Mouse (Mus musculus) kidney, embryonic 16.5 days (tissue): ENCODE results near the gene Ube2l6. TPM values are rescaled to one million over a fixed set of nuclear protein-coding genes. Genes with fewer than 3 reads are reported as not detected.

Source experiments
- ATAC-seq: fragments of 200-750 bp; cut with Nextera tagmentation; 2 replicates; pipeline ENCODE4 v1.8.0; 2017; ENCODE audit warnings: moderate TSS enrichment; ENCODE audit not compliant: low FRiP score, low TSS enrichment
- H3K27ac ChIP-seq: fragments of 300-500 bp; sonication (generic); 2 replicates; pipeline ENCODE4 v1.5.1; 2014; ENCODE audit warnings: low read length
- H3K27me3 ChIP-seq: fragments of 300-500 bp; sonication (generic); 2 replicates; pipeline ENCODE4 v1.6.1; 2014; ENCODE audit warnings: low read length, control low read depth, mixed read lengths; ENCODE audit not compliant: insufficient read depth
- H3K36me3 ChIP-seq: fragments of 300-500 bp; sonication (generic); 2 replicates; pipeline ENCODE4 v1.6.1; 2014; ENCODE audit warnings: low read length, control low read depth, mixed read lengths; ENCODE audit not compliant: insufficient read depth
- H3K4me1 ChIP-seq: fragments of 300-500 bp; sonication (generic); 2 replicates; pipeline ENCODE4 v1.6.1; 2014; ENCODE audit warnings: low read length, control low read depth, mixed read lengths; ENCODE audit not compliant: insufficient read depth
- H3K4me2 ChIP-seq: fragments of 300-500 bp; sonication (generic); replicated peaks from 2 replicates; pipeline ENCODE4 v1.6.1; 2014; ENCODE audit warnings: low read depth, low read length
- H3K4me3 ChIP-seq: fragments of 300-500 bp; sonication (generic); 2 replicates; pipeline ENCODE4 v1.5.1; 2014; ENCODE audit warnings: mild to moderate bottlenecking, low read length
- H3K9ac ChIP-seq: fragments of 300-500 bp; sonication (generic); replicated peaks from 2 replicates; pipeline ENCODE4 v1.6.1; 2014; ENCODE audit warnings: low read length
- H3K9me3 ChIP-seq: fragments of 300-500 bp; sonication (generic); 2 replicates; pipeline ENCODE4 v1.6.1; 2016; ENCODE audit warnings: low read length, control low read depth
- WGBS: fragments of 180-500 bp; shearing (Covaris S2); extraction: QIAGEN DNeasy Blood & Tissue Kit; methylation state at CpG from one replicate; pipeline ENCODE4 v1.1.7; 2014; 5-methylcytosine and 5-hydroxymethylcytosine counted together
- polyA plus RNA-seq: library from polyadenylated mRNA; unstranded; fragments of >200 nt; fragmentation: Nextera tagmentation; extraction: Ambion mirVana; gene quantifications from 2 replicates; pipeline ENCODE4 v1.2.1, GENCODE M21; 2015

Ube2l6 gene
- 44.0 and 46.9 TPM in 2 replicates for polyA plus RNA-seq

GRCm38 (mm10) chr2:84798493-84798921 is at the start of gene Ube2l6:
Ube2l6 (plus strand) TSS chr2:84798828.
- peak; percentile 87 for ATAC-seq
- peak within 1 kb of the TSS; percentile 54 for H3K9ac ChIP-seq
- WGBS: under 1% methylated on average over 21 of the region's 21 CpGs

GRCm38 (mm10) chr2:84750115-84750514 is 48.5 kb upstream of the Ube2l6 start:
- ATAC-seq: no peak
- WGBS: 58% methylated on average over 6 of the region's 6 CpGs

More at GRCm38 (mm10) chr2:84798493-84798921, at the start of gene Ube2l6:
- Histone ChIP-seq H3K27me3 (no peaks in the 10 kb centered on the region), H3K4me1 (peaks cover 4% of the 10 kb centered on the region; the same call in 1 of the 2 replicates), H3K36me3 (no peaks in the 10 kb centered on the region), H3K9me3 (peaks cover 7% of the 10 kb centered on the region; the same call in 1 of the 2 replicates), H3K4me3 (peak within 1 kb of the TSS; percentile 66), H3K27ac (peak within 1 kb of the TSS; percentile 43; the same call in 1 of the 2 replicates), H3K4me2 (peak within 1 kb of the TSS; percentile 95)

GRCm38 (mm10) chr2:84756245-84756644 is 42.4 kb upstream of the Ube2l6 start:
- Histone ChIP-seq H3K27ac (no peak overlapping the region), H3K4me3 (no peak overlapping the region), H3K4me1 (no peaks in the 10 kb centered on the region), H3K4me2 (no peak overlapping the region), H3K9ac (no peak overlapping the region), H3K27me3 (no peaks in the 10 kb centered on the region), H3K36me3 (no peaks in the 10 kb centered on the region), H3K9me3 (no peaks in the 10 kb centered on the region)
- 75% methylated on average over 5 of the region's 5 CpGs for WGBS
- ATAC-seq: no peak

More at GRCm38 (mm10) chr2:84750115-84750514, 48.5 kb upstream of the Ube2l6 start:
- H3K4me3 ChIP-seq: no peak overlapping the region
- no peaks in the 10 kb centered on the region for H3K9me3 ChIP-seq
- H3K27ac ChIP-seq: no peak overlapping the region
- no peaks in the 10 kb centered on the region for H3K27me3 ChIP-seq
- H3K36me3 ChIP-seq: no peaks in the 10 kb centered on the region
- no peak overlapping the region for H3K9ac ChIP-seq
- H3K4me2 ChIP-seq: no peak overlapping the region
- no peaks in the 10 kb centered on the region for H3K4me1 ChIP-seq

- Histone ChIP-seq H3K36me3 (no peaks in the 10 kb centered on the region), H3K4me3 (no peak overlapping the region), H3K4me1 (no peaks in the 10 kb centered on the region), H3K27me3 (no peaks in the 10 kb centered on the region), H3K9me3 (no peaks in the 10 kb centered on the region), H3K27ac (no peak overlapping the region), H3K4me2 (no peak overlapping the region), H3K9ac (no peak overlapping the region)
- no peak for ATAC-seq
- WGBS: 59% methylated on average over 7 of the region's 7 CpGs
Measured at GRCm38 (mm10) chr2:84757026-84757682, 41.5 kb upstream of the Ube2l6 start.

- Histone ChIP-seq H3K4me3 (no peak overlapping the region), H3K4me1 (no peaks in the 10 kb centered on the region), H3K27ac (no peak overlapping the region), H3K9ac (no peak overlapping the region), H3K36me3 (no peaks in the 10 kb centered on the region), H3K4me2 (no peak overlapping the region), H3K27me3 (no peaks in the 10 kb centered on the region), H3K9me3 (no peaks in the 10 kb centered on the region)
- ATAC-seq: peak; percentile 76
- WGBS: 0% methylated on average over 2 of the region's 2 CpGs
Measured at GRCm38 (mm10) chr2:84758542-84759127, 40.0 kb upstream of the Ube2l6 start.

GRCm38 (mm10) chr2:84760777-84761176 is 37.9 kb upstream of the Ube2l6 start:
- Histone ChIP-seq H3K9ac (no peak overlapping the region), H3K27me3 (no peaks in the 10 kb centered on the region), H3K9me3 (no peaks in the 10 kb centered on the region), H3K4me2 (no peak overlapping the region), H3K4me1 (no peaks in the 10 kb centered on the region), H3K27ac (no peak overlapping the region), H3K36me3 (no peaks in the 10 kb centered on the region), H3K4me3 (no peak overlapping the region)
- 69% methylated on average over 8 of the region's 8 CpGs for WGBS
- no peak for ATAC-seq

GRCm38 (mm10) chr2:84761309-84761708 is 37.3 kb upstream of the Ube2l6 start:
- H3K4me2 ChIP-seq: no peak overlapping the region
- H3K27ac ChIP-seq: no peak overlapping the region
- 81% methylated on average over 3 of the region's 3 CpGs for WGBS
- H3K36me3 ChIP-seq: no peaks in the 10 kb centered on the region
- H3K9me3 ChIP-seq: no peaks in the 10 kb centered on the region
- ATAC-seq: no peak
- no peak overlapping the region for H3K4me3 ChIP-seq
- no peaks in the 10 kb centered on the region for H3K27me3 ChIP-seq
- H3K4me1 ChIP-seq: no peaks in the 10 kb centered on the region
- H3K9ac ChIP-seq: no peak overlapping the region

GRCm38 (mm10) chr2:84761840-84762239 is 36.8 kb upstream of the Ube2l6 start:
- no peak overlapping the region for H3K4me3 ChIP-seq
- whole genome bisulfite sequencing: 73% methylated on average over 1 of the region's 1 CpGs
- no peak for ATAC-seq
- no peaks in the 10 kb centered on the region for H3K4me1 ChIP-seq
- H3K9ac ChIP-seq: no peak overlapping the region
- no peaks in the 10 kb centered on the region for H3K36me3 ChIP-seq
- H3K4me2 ChIP-seq: no peak overlapping the region
- no peaks in the 10 kb centered on the region for H3K9me3 ChIP-seq
- no peak overlapping the region for H3K27ac ChIP-seq
- H3K27me3 ChIP-seq: no peaks in the 10 kb centered on the region

GRCm38 (mm10) chr2:84762295-84762694 is 36.3 kb upstream of the Ube2l6 start:
- H3K4me2 ChIP-seq: no peak overlapping the region
- H3K27me3 ChIP-seq: no peaks in the 10 kb centered on the region
- no peaks in the 10 kb centered on the region for H3K36me3 ChIP-seq
- H3K9ac ChIP-seq: no peak overlapping the region
- H3K9me3 ChIP-seq: no peaks in the 10 kb centered on the region
- no peak overlapping the region for H3K27ac ChIP-seq
- no peak for ATAC-seq
- WGBS: 54% methylated on average over 4 of the region's 4 CpGs
- no peak overlapping the region for H3K4me3 ChIP-seq
- H3K4me1 ChIP-seq: no peaks in the 10 kb centered on the region

- 42% methylated on average over 1 of the region's 1 CpGs for WGBS
- Histone ChIP-seq H3K9me3 (no peaks in the 10 kb centered on the region), H3K27ac (no peak overlapping the region), H3K36me3 (no peaks in the 10 kb centered on the region), H3K4me2 (no peak overlapping the region), H3K9ac (no peak overlapping the region), H3K4me3 (no peak overlapping the region), H3K27me3 (no peaks in the 10 kb centered on the region), H3K4me1 (no peaks in the 10 kb centered on the region)
- no peak for ATAC-seq
Measured at GRCm38 (mm10) chr2:84762818-84763217, 35.8 kb upstream of the Ube2l6 start.
